Mouse (Mus musculus): Measurements from ENCODE around the gene Dgcr6. TPM values are rescaled to one million over a fixed set of nuclear protein-coding genes. Genes with fewer than 3 reads are reported as not detected.

Dgcr6 gene
- polyA plus RNA-seq, 1 experiment from 2014 or later = 123 TPM

- peaks cover 11% of the 10 kb centered on the region for H3K4me1 ChIP-seq
- no peak for ATAC-seq (ENCODE audit: insufficient number of reproducible peaks, insufficient read depth, low FRiP score, low TSS enrichment, low read depth)
- no peak overlapping the region for H3K4me2 ChIP-seq
- 91% methylated on average over 13 of the region's 13 CpGs for WGBS
- H3K27me3 ChIP-seq = no peaks in the 10 kb centered on the region
- no peak overlapping the region for H3K9ac ChIP-seq
- peaks cover 54% of the 10 kb centered on the region for H3K36me3 ChIP-seq
- no peak overlapping the region for H3K4me3 ChIP-seq
- no peaks in the 10 kb centered on the region for H3K9me3 ChIP-seq
- no peak overlapping the region for H3K27ac ChIP-seq
Observed at GRCm38 (mm10) chr16:18072089-18072488, 19.4 kb downstream of the Dgcr6 start.

DNA sequence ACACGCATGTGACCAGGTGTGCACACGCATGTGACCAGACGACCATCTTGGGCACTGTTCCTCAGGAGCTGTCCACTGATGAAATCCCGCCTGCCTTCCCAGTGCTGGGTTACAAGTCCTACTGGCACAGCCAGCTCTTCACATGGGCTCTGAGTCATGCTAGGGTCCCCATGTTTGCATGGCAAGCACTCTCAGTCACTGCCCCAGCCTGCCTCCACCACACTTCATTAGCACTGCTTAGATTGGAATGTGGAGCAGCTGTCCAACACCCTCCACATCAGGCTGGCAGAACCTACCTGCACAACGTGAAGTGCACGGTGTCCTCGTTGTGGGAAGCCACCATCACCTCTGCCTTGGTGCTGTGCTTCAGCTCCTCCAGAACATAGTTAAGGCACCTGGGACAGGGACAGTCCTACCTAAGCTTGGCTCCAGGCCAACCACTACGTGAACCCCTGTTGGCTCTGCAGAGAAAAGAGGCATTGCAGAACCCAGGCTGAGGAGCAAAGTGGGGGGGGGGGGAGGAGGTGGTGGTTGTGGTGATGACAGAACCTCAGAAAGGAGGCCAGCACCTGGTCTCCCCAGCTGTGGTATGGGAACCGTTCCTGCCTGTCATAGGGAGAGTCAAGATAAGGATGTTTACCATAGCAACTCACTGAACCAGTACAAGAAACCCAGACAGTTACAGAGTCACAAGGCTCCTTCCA, 20.8 kb downstream of the Dgcr6 start:
- Histone ChIP-seq H3K27ac (no peak overlapping the region), H3K36me3 (peaks cover 49% of the 10 kb centered on the region), H3K4me1 (0 out of 2 replicates have a peak, but pooled peaks cover 3% of the 10 kb centered on the region), H3K9ac (no peak overlapping the region), H3K4me3 (no peak overlapping the region), H3K9me3 (no peaks in the 10 kb centered on the region), H3K4me2 (no peak overlapping the region), H3K27me3 (no peaks in the 10 kb centered on the region)
- no peak for ATAC-seq (ENCODE audit: insufficient number of reproducible peaks, insufficient read depth, low FRiP score, low TSS enrichment, low read depth)
- 85% methylated on average over 9 of the region's 9 CpGs for WGBS

GRCm38 (mm10) chr16:18074611-18075010, 22.0 kb downstream of the Dgcr6 start:
- no peak overlapping the region for H3K9ac ChIP-seq
- H3K27ac ChIP-seq = 0 out of 2 replicates have a peak overlapping the region, but pooled peaks have one; percentile 17
- no peak overlapping the region for H3K4me2 ChIP-seq
- no peaks in the 10 kb centered on the region for H3K27me3 ChIP-seq
- H3K9me3 ChIP-seq = no peaks in the 10 kb centered on the region
- ATAC-seq (ENCODE audit: insufficient number of reproducible peaks, insufficient read depth, low FRiP score, low TSS enrichment, low read depth) = no peak
- no peak overlapping the region for H3K4me3 ChIP-seq
- H3K36me3 ChIP-seq = peaks cover 37% of the 10 kb centered on the region
- WGBS = 92% methylated on average over 5 of the region's 5 CpGs
- H3K4me1 ChIP-seq = no peaks in the 10 kb centered on the region

- H3K4me3 ChIP-seq = no peak overlapping the region
- H3K9me3 ChIP-seq = no peaks in the 10 kb centered on the region
- H3K4me1 ChIP-seq = no peaks in the 10 kb centered on the region
- H3K27me3 ChIP-seq = no peaks in the 10 kb centered on the region
- peaks cover 31% of the 10 kb centered on the region for H3K36me3 ChIP-seq
- 44% methylated on average over 3 of the region's 3 CpGs for WGBS
- no peak for ATAC-seq (ENCODE audit: insufficient number of reproducible peaks, insufficient read depth, low FRiP score, low TSS enrichment, low read depth)
- H3K27ac ChIP-seq = 0 out of 2 replicates have a peak overlapping the region, but pooled peaks have one; percentile 17
- no peak overlapping the region for H3K4me2 ChIP-seq
- H3K9ac ChIP-seq = no peak overlapping the region
Observed at GRCm38 (mm10) chr16:18075201-18075600, 22.5 kb downstream of the Dgcr6 start.

DNA sequence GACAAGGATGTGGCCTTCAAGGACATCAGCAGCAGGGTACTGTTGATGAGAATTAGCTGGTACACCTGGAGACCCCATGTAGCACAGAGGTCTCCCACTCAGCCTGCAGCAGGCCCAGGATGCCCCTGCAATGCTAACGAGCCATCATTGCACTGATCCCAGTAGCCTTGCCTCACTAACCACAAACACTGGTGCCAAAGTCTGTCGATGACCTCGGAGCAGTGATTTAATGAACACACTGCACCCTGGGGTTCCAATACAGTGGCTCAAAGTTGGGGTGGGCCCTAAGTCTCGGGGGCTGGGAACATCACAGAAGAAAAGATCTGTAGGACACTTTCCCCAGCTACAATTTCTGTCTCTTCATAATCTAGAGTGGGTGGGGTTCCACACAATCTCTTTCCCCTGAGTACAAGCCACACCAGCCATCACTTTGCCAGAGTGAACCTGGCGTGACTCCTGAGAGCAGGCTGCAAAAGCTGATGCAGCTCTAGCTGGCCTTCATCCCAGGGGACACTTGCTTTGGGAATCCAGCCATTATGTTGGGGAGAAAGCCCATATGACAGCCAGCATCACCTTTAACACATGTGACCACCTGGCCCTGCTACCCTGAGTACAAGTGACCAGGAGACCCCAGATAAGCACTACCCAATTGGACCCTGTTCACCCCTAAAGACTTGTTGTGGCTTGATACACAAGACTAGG, 25.8 kb downstream of the Dgcr6 start:
- no peaks in the 10 kb centered on the region for H3K9me3 ChIP-seq
- no peak for ATAC-seq (ENCODE audit: insufficient number of reproducible peaks, insufficient read depth, low FRiP score, low TSS enrichment, low read depth)
- no peak overlapping the region for H3K4me2 ChIP-seq
- H3K4me3 ChIP-seq = no peak overlapping the region
- H3K27ac ChIP-seq = no peak overlapping the region
- no peaks in the 10 kb centered on the region for H3K27me3 ChIP-seq
- H3K9ac ChIP-seq = no peak overlapping the region
- H3K36me3 ChIP-seq = peaks cover under 1% of the 10 kb centered on the region
- 83% methylated on average over 5 of the region's 5 CpGs for WGBS
- no peaks in the 10 kb centered on the region for H3K4me1 ChIP-seq

GRCm38 (mm10) chr16:18079300-18079699, 26.6 kb downstream of the Dgcr6 start:
- H3K27ac ChIP-seq = no peak overlapping the region
- WGBS = 74% methylated on average over 2 of the region's 2 CpGs

GRCm38 (mm10) chr16:18080171-18080570, 27.5 kb downstream of the Dgcr6 start:
- H3K4me2 ChIP-seq = no peak overlapping the region
- H3K27ac ChIP-seq = no peak overlapping the region
- no peak for ATAC-seq (ENCODE audit: insufficient number of reproducible peaks, insufficient read depth, low FRiP score, low TSS enrichment, low read depth)
- H3K36me3 ChIP-seq = no peaks in the 10 kb centered on the region
- H3K4me3 ChIP-seq = no peak overlapping the region
- no peaks in the 10 kb centered on the region for H3K4me1 ChIP-seq
- 81% methylated on average over 7 of the region's 7 CpGs for WGBS
- no peaks in the 10 kb centered on the region for H3K9me3 ChIP-seq
- no peaks in the 10 kb centered on the region for H3K27me3 ChIP-seq
- H3K9ac ChIP-seq = no peak overlapping the region

More at GRCm38 (mm10) chr16:18079300-18079699, 26.6 kb downstream of the Dgcr6 start:
- H3K4me2 ChIP-seq = no peak overlapping the region
- no peak for ATAC-seq (ENCODE audit: insufficient number of reproducible peaks, insufficient read depth, low FRiP score, low TSS enrichment, low read depth)
- no peaks in the 10 kb centered on the region for H3K36me3 ChIP-seq
- no peak overlapping the region for H3K4me3 ChIP-seq
- H3K9me3 ChIP-seq = no peaks in the 10 kb centered on the region
- H3K27me3 ChIP-seq = no peaks in the 10 kb centered on the region
- H3K4me1 ChIP-seq = no peaks in the 10 kb centered on the region
- no peak overlapping the region for H3K9ac ChIP-seq

DNA sequence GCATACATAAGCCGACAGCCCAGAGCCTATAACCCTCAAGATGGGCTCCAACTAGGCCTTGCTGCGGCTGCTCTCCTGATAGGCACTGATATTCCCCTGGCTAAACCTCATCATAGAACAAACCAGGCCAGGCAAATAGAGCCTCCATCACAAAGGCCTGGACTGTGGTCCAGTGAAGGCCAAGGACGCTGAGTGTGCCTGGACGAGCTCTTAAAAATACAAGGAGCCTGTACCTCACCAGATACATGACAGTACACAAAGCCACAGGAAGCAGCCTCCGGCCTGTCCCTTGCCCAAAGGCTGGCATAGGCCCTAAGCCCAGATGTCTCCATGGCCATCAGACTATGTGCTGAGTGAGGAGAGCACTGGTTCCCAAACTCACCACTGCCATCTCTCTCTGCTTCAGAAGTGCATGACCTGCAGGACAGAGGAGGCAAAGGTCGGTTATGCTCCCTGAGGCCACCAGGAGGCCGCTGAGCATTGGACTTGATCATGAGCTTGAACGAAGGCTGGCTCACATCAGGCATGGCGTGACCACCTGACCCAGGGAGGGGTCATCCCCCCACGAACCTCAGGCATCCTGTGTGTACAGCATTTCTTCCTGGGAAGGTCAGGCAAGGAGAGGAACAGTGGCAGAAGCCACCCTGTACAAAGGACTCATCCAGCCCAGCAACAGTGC, 28.6 kb downstream of the Dgcr6 start:
- 81% methylated on average over 10 of the region's 10 CpGs for WGBS

GRCm38 (mm10) chr16:18082291-18082690, 29.6 kb downstream of the Dgcr6 start:
- Histone ChIP-seq H3K27me3 (peaks cover 3% of the 10 kb centered on the region), H3K4me2 (no peak overlapping the region), H3K36me3 (no peaks in the 10 kb centered on the region), H3K4me3 (no peak overlapping the region), H3K9me3 (no peaks in the 10 kb centered on the region), H3K4me1 (no peaks in the 10 kb centered on the region), H3K27ac (no peak overlapping the region), H3K9ac (no peak overlapping the region)
- no peak for ATAC-seq (ENCODE audit: insufficient number of reproducible peaks, insufficient read depth, low FRiP score, low TSS enrichment, low read depth)
- WGBS = 85% methylated on average over 1 of the region's 1 CpGs

More for the DNA sequence above, 28.6 kb downstream of the Dgcr6 start:
- Histone ChIP-seq H3K9me3 (no peaks in the 10 kb centered on the region), H3K36me3 (no peaks in the 10 kb centered on the region), H3K4me2 (no peak overlapping the region), H3K27me3 (no peaks in the 10 kb centered on the region), H3K4me1 (no peaks in the 10 kb centered on the region), H3K9ac (no peak overlapping the region), H3K4me3 (no peak overlapping the region), H3K27ac (no peak overlapping the region)
- no peak for ATAC-seq (ENCODE audit: insufficient number of reproducible peaks, insufficient read depth, low FRiP score, low TSS enrichment, low read depth)

DNA sequence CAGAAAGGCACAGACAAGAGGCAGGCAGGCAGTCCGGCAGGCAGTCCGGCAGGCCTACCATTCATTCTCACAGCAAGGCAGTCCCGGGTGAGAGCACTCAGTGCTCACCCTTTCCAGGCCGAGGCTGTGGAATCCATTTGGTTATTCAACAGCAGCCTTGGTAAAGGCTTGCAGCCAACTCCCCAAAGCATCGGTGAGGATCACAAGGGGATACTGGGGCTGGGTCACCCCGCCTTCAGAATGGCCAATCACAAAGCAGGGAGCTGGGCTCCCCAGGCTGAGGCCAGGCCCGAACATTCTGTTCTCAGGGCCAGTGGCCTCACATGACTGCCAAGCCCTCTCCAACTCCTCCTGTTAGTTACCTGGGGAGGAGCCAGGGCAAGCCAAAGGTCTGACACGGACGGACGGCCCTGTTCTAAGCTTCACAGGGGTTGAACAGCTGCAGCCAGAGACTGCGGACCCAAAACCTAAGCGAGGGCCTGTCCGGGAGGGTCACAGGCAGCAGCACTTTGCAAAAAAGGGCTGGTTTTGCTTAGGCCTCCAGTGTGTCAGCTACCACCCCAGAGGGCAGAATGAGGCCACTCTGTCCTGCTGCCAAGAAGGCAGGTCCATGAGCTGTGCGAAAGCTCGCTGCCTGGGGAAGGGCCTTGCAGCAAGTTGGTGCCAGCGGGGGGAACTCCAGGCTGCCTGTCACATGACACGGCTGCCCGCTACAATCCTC, 30.7 kb downstream of the Dgcr6 start:
- no peak for ATAC-seq (ENCODE audit: insufficient number of reproducible peaks, insufficient read depth, low FRiP score, low TSS enrichment, low read depth)
- Histone ChIP-seq H3K4me3 (no peak overlapping the region), H3K27ac (no peak overlapping the region), H3K36me3 (no peaks in the 10 kb centered on the region), H3K9ac (peak overlapping the region; percentile 46; the same call in 1 of the 2 replicates), H3K4me1 (peaks cover 7% of the 10 kb centered on the region), H3K4me2 (no peak overlapping the region), H3K9me3 (no peaks in the 10 kb centered on the region), H3K27me3 (peaks cover 14% of the 10 kb centered on the region)
- 86% methylated on average over 18 of the region's 18 CpGs for WGBS

DNA sequence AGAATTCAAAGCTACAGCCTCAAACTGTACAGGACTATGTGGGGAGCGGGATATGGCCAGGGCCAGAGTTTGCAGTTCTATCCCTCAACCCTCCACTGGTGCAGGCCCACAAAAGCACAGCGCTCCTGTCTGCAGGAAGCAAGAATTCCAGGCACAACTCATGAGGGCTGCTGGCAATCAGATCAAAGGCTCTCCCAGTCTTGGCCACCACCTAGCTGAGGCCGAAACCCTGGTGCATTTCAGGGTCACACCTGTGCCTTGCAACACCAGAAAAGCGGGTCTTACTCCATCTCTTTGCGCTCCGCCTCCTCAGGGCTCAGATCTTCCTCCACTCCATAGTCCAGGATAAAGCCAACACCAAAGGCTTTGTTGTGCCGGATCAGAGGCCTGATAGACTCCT, 31.6 kb downstream of the Dgcr6 start:
- H3K27me3 ChIP-seq = peaks cover 17% of the 10 kb centered on the region
- peaks cover 11% of the 10 kb centered on the region for H3K4me1 ChIP-seq
- no peak overlapping the region for H3K4me2 ChIP-seq
- no peak for ATAC-seq (ENCODE audit: insufficient number of reproducible peaks, insufficient read depth, low FRiP score, low TSS enrichment, low read depth)
- no peak overlapping the region for H3K4me3 ChIP-seq
- H3K36me3 ChIP-seq = no peaks in the 10 kb centered on the region
- no peak overlapping the region for H3K9ac ChIP-seq
- WGBS = 83% methylated on average over 7 of the region's 7 CpGs
- H3K9me3 ChIP-seq = no peaks in the 10 kb centered on the region
- H3K27ac ChIP-seq = no peak overlapping the region
